Mouse (Mus musculus): ENCODE measurements around the gene Shh.

- TF ChIP-seq CTCF (IDR thresholded peaks at IDR 0.05; ENCODE audit: extremely low read depth, insufficient read depth, low read length) (no peak), POLR2A (IDR thresholded peaks at IDR 0.05; ENCODE audit: extremely low read depth, insufficient read depth, low read length) (no peak)
These were observed 14.0 kb downstream of the Shh start for GRCm38 (mm10) chr5:28453086-28453485.
